Mouse (Mus musculus): ENCODE data around the gene Kif1bp. TPM values are rescaled to one million over a fixed set of nuclear protein-coding genes. Genes with fewer than 3 reads are reported as not detected.
"Not testable (repeated sequence)": the region's sequence is repeated elsewhere in the genome, so short reads cannot be mapped to it uniquely, and the experiment has no call there.

Gene Kif1bp
- polyA plus RNA-seq, 1 experiment = 1.2 TPM

GRCm38 (mm10) chr10:62592496-62592895, 14.2 kb upstream of the Kif1bp start:
- peaks cover 10% of the 10 kb centered on the region for H3K4me1 ChIP-seq (ENCODE audit: control insufficient read depth)
- no peak overlapping the region for H3K4me3 ChIP-seq (replicated peaks)
- H3K27me3 ChIP-seq (ENCODE audit: control insufficient read depth) = no peaks in the 10 kb centered on the region
- no peak for TF ChIP-seq GATA1 (IDR thresholded peaks at IDR 0.05; ENCODE audit: low read length)
- TF ChIP-seq TAL1 (IDR thresholded peaks at IDR 0.05; ENCODE audit: low read length) = no peak
- peaks cover 96% of the 10 kb centered on the region for H3K36me3 ChIP-seq (ENCODE audit: control insufficient read depth)
- H3K9me3 ChIP-seq (ENCODE audit: control insufficient read depth, low read length) = no peaks in the 10 kb centered on the region

- TF ChIP-seq GATA1 (IDR thresholded peaks at IDR 0.05; ENCODE audit: low read length) (no peak), TAL1 (IDR thresholded peaks at IDR 0.05; ENCODE audit: low read length) (peak; percentile 47; the same call in 2 of the 3 replicates)
- Histone ChIP-seq H3K9me3 (ENCODE audit: control insufficient read depth, low read length) (no peaks in the 10 kb centered on the region), H3K4me1 (ENCODE audit: control insufficient read depth) (peaks cover 6% of the 10 kb centered on the region), H3K4me3 (replicated peaks) (no peak overlapping the region), H3K27me3 (ENCODE audit: control insufficient read depth) (no peaks in the 10 kb centered on the region), H3K36me3 (ENCODE audit: control insufficient read depth) (peaks cover 99% of the 10 kb centered on the region)
Measured at GRCm38 (mm10) chr10:62590200-62590599, 11.9 kb upstream of the Kif1bp start.

- TF ChIP-seq GATA1 (IDR thresholded peaks at IDR 0.05; ENCODE audit: low read length) (no peak), TAL1 (IDR thresholded peaks at IDR 0.05; ENCODE audit: low read length) (no peak)
Measured at GRCm38 (mm10) chr10:62588616-62589015, 10.4 kb upstream of the Kif1bp start.

GRCm38 (mm10) chr10:62583245-62583644, 5.0 kb upstream of the Kif1bp start:
- Histone ChIP-seq H3K27me3 (ENCODE audit: control insufficient read depth) (no peaks in the 10 kb centered on the region), H3K36me3 (ENCODE audit: control insufficient read depth) (peaks cover 87% of the 10 kb centered on the region), H3K4me3 (replicated peaks) (no peak overlapping the region), H3K4me1 (ENCODE audit: control insufficient read depth) (peaks cover 7% of the 10 kb centered on the region), H3K9me3 (ENCODE audit: control insufficient read depth, low read length) (no peaks in the 10 kb centered on the region)
- TF ChIP-seq GATA1 (IDR thresholded peaks at IDR 0.05; ENCODE audit: low read length) (no peak), TAL1 (IDR thresholded peaks at IDR 0.05; ENCODE audit: low read length) (no peak)

More at GRCm38 (mm10) chr10:62588616-62589015, 10.4 kb upstream of the Kif1bp start:
- H3K4me3 ChIP-seq (replicated peaks) = no peak overlapping the region
- no peaks in the 10 kb centered on the region for H3K9me3 ChIP-seq (ENCODE audit: control insufficient read depth, low read length)
- H3K27me3 ChIP-seq (ENCODE audit: control insufficient read depth) = no peaks in the 10 kb centered on the region
- H3K36me3 ChIP-seq (ENCODE audit: control insufficient read depth) = peaks cover 99% of the 10 kb centered on the region
- peaks cover 6% of the 10 kb centered on the region for H3K4me1 ChIP-seq (ENCODE audit: control insufficient read depth)

- H3K4me3 ChIP-seq (replicated peaks) = no peak overlapping the region
- H3K27me3 ChIP-seq (ENCODE audit: control insufficient read depth) = no peaks in the 10 kb centered on the region
- H3K9me3 ChIP-seq (ENCODE audit: control insufficient read depth, low read length) = no peaks in the 10 kb centered on the region
- peaks cover 10% of the 10 kb centered on the region for H3K4me1 ChIP-seq (ENCODE audit: control insufficient read depth)
- H3K36me3 ChIP-seq (ENCODE audit: control insufficient read depth) = peaks cover 82% of the 10 kb centered on the region
- TF ChIP-seq TAL1 (IDR thresholded peaks at IDR 0.05; ENCODE audit: low read length) = no peak
- TF ChIP-seq GATA1 (IDR thresholded peaks at IDR 0.05; ENCODE audit: low read length) = no peak
Measured at GRCm38 (mm10) chr10:62582701-62583100, 4.4 kb upstream of the Kif1bp start.

- H3K4me1 ChIP-seq (ENCODE audit: control insufficient read depth) = peaks cover 14% of the 10 kb centered on the region
- H3K9me3 ChIP-seq (ENCODE audit: control insufficient read depth, low read length) = no peaks in the 10 kb centered on the region
- H3K36me3 ChIP-seq (ENCODE audit: control insufficient read depth) = peaks cover 77% of the 10 kb centered on the region
- TF ChIP-seq TAL1 (IDR thresholded peaks at IDR 0.05; ENCODE audit: low read length) (no peak), GATA1 (IDR thresholded peaks at IDR 0.05; ENCODE audit: low read length) (no peak)
- H3K4me3 ChIP-seq (replicated peaks) = no peak overlapping the region
- H3K27me3 ChIP-seq (ENCODE audit: control insufficient read depth) = no peaks in the 10 kb centered on the region
Measured at GRCm38 (mm10) chr10:62582263-62582662, 4.0 kb upstream of the Kif1bp start.

GRCm38 (mm10) chr10:62579129-62579528, 872 bp upstream of the Kif1bp start:
- H3K4me3 ChIP-seq (replicated peaks); H3K9me3 ChIP-seq (ENCODE audit: control insufficient read depth, low read length); H3K27me3 ChIP-seq (ENCODE audit: control insufficient read depth): not testable (repeated sequence)
- Histone ChIP-seq H3K4me1 (ENCODE audit: control insufficient read depth) (peaks cover 28% of the 10 kb centered on the region), H3K36me3 (ENCODE audit: control insufficient read depth) (peaks cover 65% of the 10 kb centered on the region)

GRCm38 (mm10) chr10:62577673-62578337, 452 bp downstream of the Kif1bp start:
- H3K36me3 ChIP-seq (ENCODE audit: control insufficient read depth) = peaks cover 64% of the 10 kb centered on the region

GRCm38 (mm10) chr10:62575001-62575400, 3.3 kb downstream of the Kif1bp start:
- no peak overlapping the region for H3K4me3 ChIP-seq (replicated peaks)
- no peak for TF ChIP-seq GATA1 (IDR thresholded peaks at IDR 0.05; ENCODE audit: low read length)
- no peak for TF ChIP-seq TAL1 (IDR thresholded peaks at IDR 0.05; ENCODE audit: low read length)
- peaks cover 28% of the 10 kb centered on the region for H3K4me1 ChIP-seq (ENCODE audit: control insufficient read depth)
- H3K9me3 ChIP-seq (ENCODE audit: control insufficient read depth, low read length) = no peaks in the 10 kb centered on the region
- H3K36me3 ChIP-seq (ENCODE audit: control insufficient read depth) = peaks cover 56% of the 10 kb centered on the region
- no peaks in the 10 kb centered on the region for H3K27me3 ChIP-seq (ENCODE audit: control insufficient read depth)

More at GRCm38 (mm10) chr10:62577673-62578337, 452 bp downstream of the Kif1bp start:
- no peaks in the 10 kb centered on the region for H3K27me3 ChIP-seq (ENCODE audit: control insufficient read depth)
- no peaks in the 10 kb centered on the region for H3K9me3 ChIP-seq (ENCODE audit: control insufficient read depth, low read length)
- no peak for TF ChIP-seq GATA1 (IDR thresholded peaks at IDR 0.05; ENCODE audit: low read length)
- no peak for TF ChIP-seq TAL1 (IDR thresholded peaks at IDR 0.05; ENCODE audit: low read length)
- H3K4me3 ChIP-seq (replicated peaks) = peak overlapping the region; percentile 73
- peaks cover 28% of the 10 kb centered on the region for H3K4me1 ChIP-seq (ENCODE audit: control insufficient read depth)
